Mouse (Mus musculus): ENCODE data around the gene Gm21828.
"Not testable (repeated sequence)": the region's sequence is repeated elsewhere in the genome, so short reads cannot be mapped to it uniquely, and the experiment has no call there.

Gm21828 gene

GRCm38 (mm10) chrY:13223828-13224227, at the start of gene Gm21828:
TSS of gene Gm21828 (minus strand) at chrY:13223928.
- not testable (repeated sequence) for DNase-seq (ENCODE audit: low spot score)

GRCm38 (mm10) chrY:13252091-13252490, 28.4 kb upstream of the Gm21828 start, which contains the start of the genes Gm21440 and Gm21454:
TSS of gene Gm21440 (plus strand) at chrY:13252391.
TSS of gene Gm21454 (plus strand) at chrY:13252442.
- DNase-seq (ENCODE audit: low spot score): not testable (repeated sequence)
